Mouse (Mus musculus) olfactory bulb, adult 2 months (tissue): Measurements from ENCODE around the gene Cfap99.

Source experiments
- CTCF ChIP-seq: fragments of 200-500 bp; IDR thresholded peaks from 2 replicates; pipeline ENCODE4 v1.5.1; 2012; ENCODE audit warnings: low read depth, mild to moderate bottlenecking, low read length, moderate library complexity; ENCODE audit not compliant: insufficient read depth
- POLR2A ChIP-seq: fragments of 200-500 bp; IDR thresholded peaks from 2 replicates; pipeline ENCODE4 v1.6.1; 2012; ENCODE audit warnings: mild to moderate bottlenecking, low read depth, low read length, moderate library complexity; ENCODE audit not compliant: insufficient read depth

- TF ChIP-seq POLR2A (no peak), CTCF (no peak)
Observed at GRCm38 (mm10) chr5:34287001-34287837, 1.2 kb upstream of the Cfap99 start.
